Comparison of ENCODE assay signal across 14 mouse cellular contexts in the genomic region with DNA sequence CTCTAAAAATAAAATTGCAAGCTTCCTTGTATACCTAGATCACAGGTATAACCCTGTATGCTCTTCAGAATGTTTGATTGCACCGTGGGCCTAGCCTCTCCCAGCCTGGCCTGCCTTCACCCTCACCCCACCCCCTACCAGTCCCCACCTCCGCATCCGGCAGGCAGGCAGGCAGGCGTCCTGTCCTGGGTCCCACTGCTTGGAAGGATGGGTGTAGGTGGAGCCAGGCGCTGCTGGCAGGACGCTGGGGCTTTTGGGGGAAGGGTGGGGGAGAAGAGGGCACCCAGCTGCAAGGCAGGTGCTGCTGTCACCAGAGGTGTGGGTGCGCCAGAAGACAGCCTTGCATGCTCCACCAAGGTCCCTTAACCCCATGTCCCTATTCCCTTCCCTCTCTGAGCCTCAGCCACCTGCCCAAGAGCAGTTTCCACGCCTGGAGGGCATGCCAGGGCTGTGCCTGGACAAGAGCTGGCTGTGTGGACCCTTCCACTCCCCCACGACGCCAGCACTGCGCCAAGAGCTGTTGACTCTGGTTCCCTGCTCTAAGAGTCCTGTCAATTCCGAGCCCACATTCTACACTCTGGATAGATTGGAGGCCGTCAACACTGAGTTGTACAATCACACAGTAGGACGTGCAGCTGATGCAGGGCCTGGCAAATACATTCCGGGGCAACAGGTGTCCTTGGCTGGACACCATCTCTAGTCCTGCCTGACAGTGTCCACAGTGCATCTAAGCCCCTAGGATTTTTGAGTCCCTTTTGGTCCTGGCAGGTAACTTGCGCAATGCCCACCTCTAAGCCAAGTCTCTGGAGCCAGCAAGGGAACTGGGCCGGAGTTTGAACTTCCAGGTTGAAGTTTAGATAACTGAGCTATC.
A peak's percentile ranks its signal among the peaks of the same experiment; 100 is the strongest.
DNase-seq lines count a peak whose midpoint lies in the region; ATAC-seq and TF ChIP-seq lines count a peak whose summit lies in the region.
"Had no signal": no experiment of that assay in that cellular context is flagged by ENCODE, and none has a peak within 500 bp of the region (broad histone marks: within the 10 kb centered on the region; RNA-seq: fewer than 3 reads in every experiment).

No protein-coding gene starts in this region.

- no peak for ATAC-seq in heart, embryonic 12.5 days (ENCODE audit: insufficient number of reproducible peaks, low FRiP score)
- peak; percentile 50; the same call in 1 of the 2 replicates for ATAC-seq in lung, embryonic 14.5 days (ENCODE audit: insufficient read depth)
- no peak for ATAC-seq in G1E (ENCODE audit: extremely low read depth, insufficient number of reproducible peaks, low FRiP score, poor library complexity, severe bottlenecking)
- no peak for ATAC-seq in megakaryocyte-erythroid progenitor cell, adult 5-6 weeks (replicated peaks; ENCODE audit: low FRiP score, low TSS enrichment, poor library complexity, severe bottlenecking)

- H3K27me3 ChIP-seq in heart, embryonic 12.5 days (replicated peaks) = no peaks in the 10 kb centered on the region
- no peaks in the 10 kb centered on the region for H3K27me3 ChIP-seq in lung, embryonic 14.5 days (ENCODE audit: insufficient read depth, low read length)
- no peaks in the 10 kb centered on the region; the same call in 1 of the 2 replicates for H3K27me3 ChIP-seq in G1E (ENCODE audit: insufficient read depth, low read length)
- H3K27me3 ChIP-seq in thymus, adult 2 months (ENCODE audit: control insufficient read depth, insufficient read depth, low read length) = no peaks in the 10 kb centered on the region
- H3K27me3 ChIP-seq: liver, embryonic 15.5 days had no signal

- no peak for TF ChIP-seq CTCF in lung, embryonic 14.5 days (IDR thresholded peaks at IDR 0.05; ENCODE audit: low read depth)
- no peak for TF ChIP-seq CTCF in G1E (IDR thresholded peaks at IDR 0.05; ENCODE audit: low read depth, low read length)
- TF ChIP-seq CTCF in thymus, adult 2 months (IDR thresholded peaks at IDR 0.05; ENCODE audit: borderline replicate concordance, control insufficient read depth, extremely low read depth, insufficient read depth, low read length, poor library complexity) = no peak

- DNase-seq in heart, adult 11 months = peak; percentile 85
- DNase-seq in lung, embryonic 14.5 days = no peak
- DNase-seq in lung, postnatal 36 days = no peak
- DNase-seq in G1E (ENCODE audit: low spot score) = no peak
- DNase-seq in thymus, adult 2 months = peak; percentile 83
- DNase-seq in cerebellum, adult 18-20 months = no peak
- DNase-seq: adrenal gland, postnatal 10 days; heart, postnatal 10 days; right cerebral cortex, postnatal 4 days had no signal

- TF ChIP-seq POLR2A in thymus, adult 2 months (IDR thresholded peaks at IDR 0.05; ENCODE audit: control insufficient read depth, extremely low read depth, insufficient read depth, low read length, poor library complexity) = no peak

- no peak overlapping the region for H3K4me2 ChIP-seq in heart, embryonic 12.5 days
- H3K4me2 ChIP-seq in lung, embryonic 14.5 days = no peak overlapping the region
- H3K4me2 ChIP-seq: liver, embryonic 15.5 days had no signal

- H3K36me3 ChIP-seq in heart, embryonic 12.5 days = no peaks in the 10 kb centered on the region
- H3K36me3 ChIP-seq in lung, embryonic 14.5 days (ENCODE audit: insufficient read depth) = no peaks in the 10 kb centered on the region
- H3K36me3 ChIP-seq in G1E (replicated peaks) = no peaks in the 10 kb centered on the region
- no peaks in the 10 kb centered on the region for H3K36me3 ChIP-seq in thymus, adult 2 months (ENCODE audit: control insufficient read depth, insufficient read depth, low read length)
- H3K36me3 ChIP-seq: liver, embryonic 15.5 days had no signal

- no peak overlapping the region for H3K4me3 ChIP-seq in heart, embryonic 12.5 days
- no peak overlapping the region for H3K4me3 ChIP-seq in lung, embryonic 14.5 days (ENCODE audit: low read depth, low read length)
- H3K4me3 ChIP-seq in G1E (ENCODE audit: low read depth, low read length) = peak overlapping the region; percentile 25; the same call in 1 of the 2 replicates
- H3K4me3 ChIP-seq in thymus, adult 2 months (ENCODE audit: control insufficient read depth, insufficient read depth, low read length) = no peak overlapping the region
- H3K4me3 ChIP-seq: left cerebral cortex, adult 2 months; liver, embryonic 15.5 days had no signal

- H3K9ac ChIP-seq in heart, embryonic 12.5 days = no peak overlapping the region
- no peak overlapping the region for H3K9ac ChIP-seq in lung, embryonic 14.5 days
- H3K9ac ChIP-seq: liver, embryonic 15.5 days had no signal

- H3K27ac ChIP-seq in heart, embryonic 12.5 days (ENCODE audit: poor library complexity, severe bottlenecking) = no peak overlapping the region
- H3K27ac ChIP-seq in lung, embryonic 14.5 days (ENCODE audit: low read depth) = no peak overlapping the region
- H3K27ac ChIP-seq in thymus, adult 2 months (ENCODE audit: control insufficient read depth, insufficient read depth, low read length) = peak overlapping the region; percentile 63
- H3K27ac ChIP-seq: kidney, postnatal 0 days; left cerebral cortex, adult 2 months; liver, embryonic 15.5 days had no signal

- no peaks in the 10 kb centered on the region for H3K9me3 ChIP-seq in heart, embryonic 12.5 days (replicated peaks)
- H3K9me3 ChIP-seq in lung, embryonic 14.5 days (ENCODE audit: low read depth, low read length) = no peaks in the 10 kb centered on the region
- peaks cover 84% of the 10 kb centered on the region for H3K9me3 ChIP-seq in G1E (replicated peaks)
- H3K9me3 ChIP-seq: liver, embryonic 15.5 days had no signal

- 54% methylated on average over 17 of the region's 17 CpGs for WGBS in heart, embryonic 12.5 days
- WGBS in lung, embryonic 14.5 days = 50% methylated on average over 17 of the region's 17 CpGs
- 44% methylated on average over 17 of the region's 17 CpGs for WGBS in thymus, adult 2 months

- H3K4me1 ChIP-seq in heart, embryonic 12.5 days (replicated peaks) = peaks cover 36% of the 10 kb centered on the region
- H3K4me1 ChIP-seq in lung, embryonic 14.5 days (ENCODE audit: insufficient read depth) = peaks cover 8% of the 10 kb centered on the region
- H3K4me1 ChIP-seq in G1E (ENCODE audit: insufficient read depth, low read depth, low read length) = no peaks in the 10 kb centered on the region
- peaks cover 66% of the 10 kb centered on the region for H3K4me1 ChIP-seq in thymus, adult 2 months (replicated peaks; ENCODE audit: control insufficient read depth, insufficient read depth, low read length)

Comparison
In these comparisons a context has a peak if more than half of its experiments do, and no peak if none do; other contexts are left out.
1. DNase-seq: peak in heart, adult 11 months (single experiment) and thymus, adult 2 months (single experiment); none in lung, embryonic 14.5 days (single experiment), lung, postnatal 36 days (single experiment), G1E (single experiment) and cerebellum, adult 18-20 months (0 of 2).